Mouse (Mus musculus): ENCODE results near the gene 6430571L13Rik. TPM values are rescaled to one million over a fixed set of nuclear protein-coding genes. Genes with fewer than 3 reads are reported as not detected.
A peak's percentile ranks its signal among the peaks of the same experiment; 100 is the strongest.

The 6430571L13Rik gene
- polyA plus RNA-seq, 1 experiment, result 1.2 TPM

DNA sequence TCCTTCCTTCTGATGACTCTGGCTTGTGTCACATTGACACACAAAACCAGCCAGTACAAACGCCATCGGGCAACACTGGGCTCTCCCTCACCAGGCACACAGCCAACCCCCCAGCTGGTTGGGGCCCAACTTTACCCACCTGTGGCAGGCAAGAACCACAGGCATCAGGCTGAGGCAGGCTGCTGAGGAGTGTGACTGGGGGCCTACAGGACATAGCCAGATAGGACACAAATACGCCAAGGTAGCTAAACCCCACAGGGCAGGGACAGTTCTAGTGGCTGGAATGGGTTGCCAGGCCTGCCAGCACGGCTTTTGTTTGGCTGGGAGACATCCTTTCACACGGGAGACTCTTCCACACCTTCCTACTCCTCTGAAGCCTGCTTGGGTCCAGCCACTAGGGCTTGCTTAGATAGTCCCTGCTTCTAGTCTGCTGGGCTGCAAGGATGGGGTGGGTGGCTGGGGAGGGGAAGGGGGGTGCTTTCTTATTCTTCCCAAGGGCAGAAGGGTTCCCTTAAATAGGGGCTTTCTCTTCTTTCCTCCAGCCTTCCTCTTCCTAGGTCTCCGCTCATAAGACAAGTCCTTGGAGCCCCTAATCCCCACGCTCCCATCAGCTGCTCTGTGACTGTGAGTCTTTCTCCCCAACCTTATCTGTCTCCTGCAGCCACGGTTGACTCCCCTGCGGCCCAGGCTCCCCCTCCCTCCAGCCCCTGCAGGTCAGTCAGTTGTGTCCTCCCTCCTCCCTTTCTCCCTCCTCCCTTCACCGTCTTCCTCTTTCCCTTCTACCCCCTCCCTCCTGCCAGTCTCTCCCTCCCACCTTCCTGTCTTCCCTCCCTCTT lies 29.1 kb downstream of the 6430571L13Rik start:
- no peaks in the 10 kb centered on the region for H3K36me3 ChIP-seq (ENCODE audit: control insufficient read depth, insufficient read depth, low read length)
- whole genome bisulfite sequencing, result 42% methylated on average over 10 of the region's 10 CpGs
- H3K4me1 ChIP-seq (replicated peaks; ENCODE audit: control insufficient read depth, insufficient read depth, low read length), result no peaks in the 10 kb centered on the region
- TF ChIP-seq POLR2A (IDR thresholded peaks at IDR 0.05; ENCODE audit: control insufficient read depth, extremely low read depth, insufficient read depth, low read length, poor library complexity), result no peak
- TF ChIP-seq CTCF (IDR thresholded peaks at IDR 0.05; ENCODE audit: borderline replicate concordance, control insufficient read depth, extremely low read depth, insufficient read depth, low read length, poor library complexity), result no peak
- DNase-seq, result no peak
- H3K4me3 ChIP-seq (ENCODE audit: control insufficient read depth, insufficient read depth, low read length), result no peak overlapping the region
- H3K27me3 ChIP-seq (ENCODE audit: control insufficient read depth, insufficient read depth, low read length), result no peaks in the 10 kb centered on the region
- H3K27ac ChIP-seq (ENCODE audit: control insufficient read depth, insufficient read depth, low read length), result no peak overlapping the region

DNA sequence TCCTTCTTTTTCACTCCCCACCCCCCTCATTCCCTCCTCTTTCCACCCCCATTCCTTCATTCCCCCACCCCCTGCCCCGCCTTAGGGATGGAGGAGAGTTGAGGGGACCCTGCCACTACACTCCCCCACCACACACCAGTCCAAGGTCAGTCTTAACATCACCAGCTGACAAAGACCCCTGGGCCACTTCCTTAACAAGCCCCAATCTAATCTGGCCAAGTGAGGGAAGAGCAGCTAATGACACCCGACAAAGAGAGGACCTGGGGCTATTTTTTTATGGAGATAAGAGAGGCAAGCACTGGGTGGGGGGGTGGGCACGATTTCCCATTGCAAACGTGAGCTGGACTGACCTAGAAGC lies 29.7 kb downstream of the 6430571L13Rik start:
- H3K4me3 ChIP-seq (ENCODE audit: control insufficient read depth, insufficient read depth, low read length), result no peak overlapping the region
- no peaks in the 10 kb centered on the region for H3K27me3 ChIP-seq (ENCODE audit: control insufficient read depth, insufficient read depth, low read length)
- WGBS, result 52% methylated on average over 4 of the region's 4 CpGs
- no peak for DNase-seq
- H3K4me1 ChIP-seq (replicated peaks; ENCODE audit: control insufficient read depth, insufficient read depth, low read length), result no peaks in the 10 kb centered on the region
- no peaks in the 10 kb centered on the region for H3K36me3 ChIP-seq (ENCODE audit: control insufficient read depth, insufficient read depth, low read length)
- TF ChIP-seq CTCF (IDR thresholded peaks at IDR 0.05; ENCODE audit: borderline replicate concordance, control insufficient read depth, extremely low read depth, insufficient read depth, low read length, poor library complexity) (no peak), POLR2A (IDR thresholded peaks at IDR 0.05; ENCODE audit: control insufficient read depth, extremely low read depth, insufficient read depth, low read length, poor library complexity) (no peak)
- H3K27ac ChIP-seq (ENCODE audit: control insufficient read depth, insufficient read depth, low read length), result no peak overlapping the region

DNA sequence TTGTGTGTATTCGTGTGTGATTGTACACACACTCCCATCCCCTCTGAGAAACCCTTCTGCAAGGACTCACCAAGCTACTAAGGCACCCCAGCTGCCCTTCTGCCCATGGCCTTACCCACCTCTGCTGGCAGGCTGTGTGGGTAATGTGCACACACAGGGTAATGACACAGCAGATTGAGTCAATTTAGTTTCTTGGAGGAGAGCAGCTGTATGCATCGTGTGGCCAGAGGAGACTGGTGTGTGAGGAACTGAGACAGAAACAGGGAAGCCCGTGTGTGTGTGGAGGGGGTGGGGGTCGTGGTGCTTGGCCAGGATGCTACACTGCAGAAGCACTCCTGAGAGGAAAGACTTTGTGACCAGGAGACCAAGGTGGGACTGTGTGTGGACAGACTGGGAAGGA lies 32.0 kb downstream of the 6430571L13Rik start:
- Histone ChIP-seq H3K27ac (ENCODE audit: control insufficient read depth, insufficient read depth, low read length) (no peak overlapping the region), H3K4me3 (ENCODE audit: control insufficient read depth, insufficient read depth, low read length) (no peak overlapping the region), H3K4me1 (replicated peaks; ENCODE audit: control insufficient read depth, insufficient read depth, low read length) (no peaks in the 10 kb centered on the region), H3K27me3 (ENCODE audit: control insufficient read depth, insufficient read depth, low read length) (peaks cover under 1% of the 10 kb centered on the region; the same call in 1 of the 2 replicates), H3K36me3 (ENCODE audit: control insufficient read depth, insufficient read depth, low read length) (no peaks in the 10 kb centered on the region)
- DNase-seq, result no peak
- TF ChIP-seq POLR2A (IDR thresholded peaks at IDR 0.05; ENCODE audit: control insufficient read depth, extremely low read depth, insufficient read depth, low read length, poor library complexity) (no peak), CTCF (IDR thresholded peaks at IDR 0.05; ENCODE audit: borderline replicate concordance, control insufficient read depth, extremely low read depth, insufficient read depth, low read length, poor library complexity) (no peak)
- WGBS, result 2% methylated on average over 4 of the region's 4 CpGs

DNA sequence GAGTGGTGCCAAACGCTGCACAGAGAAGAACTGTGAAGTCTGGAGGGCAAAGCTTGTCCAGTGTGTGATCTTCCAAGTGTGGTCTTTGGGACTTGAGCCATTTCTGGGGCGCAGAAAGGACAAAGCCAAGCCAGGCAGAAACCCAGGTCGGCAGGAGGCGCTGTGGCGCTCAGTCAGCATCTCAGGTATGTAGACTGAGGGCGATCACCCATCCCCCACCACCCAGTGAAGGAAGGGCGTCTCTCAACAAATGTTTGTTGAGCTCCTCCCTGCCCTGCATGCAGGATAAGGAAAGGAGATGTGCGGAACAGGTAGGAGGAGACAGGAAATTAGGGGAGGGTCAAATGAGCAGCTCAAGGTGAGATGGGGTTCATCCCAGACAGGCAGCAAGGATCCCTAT lies 34.2 kb downstream of the 6430571L13Rik start:
- H3K4me3 ChIP-seq (ENCODE audit: control insufficient read depth, insufficient read depth, low read length), result no peak overlapping the region
- no peak for TF ChIP-seq POLR2A (IDR thresholded peaks at IDR 0.05; ENCODE audit: control insufficient read depth, extremely low read depth, insufficient read depth, low read length, poor library complexity)
- 0 out of 2 replicates have a peak, but pooled peaks have one; percentile 15 for TF ChIP-seq CTCF (IDR thresholded peaks at IDR 0.05; ENCODE audit: borderline replicate concordance, control insufficient read depth, extremely low read depth, insufficient read depth, low read length, poor library complexity)
- H3K4me1 ChIP-seq (replicated peaks; ENCODE audit: control insufficient read depth, insufficient read depth, low read length), result no peaks in the 10 kb centered on the region
- 31% methylated on average over 8 of the region's 8 CpGs for WGBS
- peak; percentile 18 for DNase-seq
- H3K27ac ChIP-seq (ENCODE audit: control insufficient read depth, insufficient read depth, low read length), result no peak overlapping the region
- peaks cover 14% of the 10 kb centered on the region for H3K27me3 ChIP-seq (ENCODE audit: control insufficient read depth, insufficient read depth, low read length)
- no peaks in the 10 kb centered on the region for H3K36me3 ChIP-seq (ENCODE audit: control insufficient read depth, insufficient read depth, low read length)

DNA sequence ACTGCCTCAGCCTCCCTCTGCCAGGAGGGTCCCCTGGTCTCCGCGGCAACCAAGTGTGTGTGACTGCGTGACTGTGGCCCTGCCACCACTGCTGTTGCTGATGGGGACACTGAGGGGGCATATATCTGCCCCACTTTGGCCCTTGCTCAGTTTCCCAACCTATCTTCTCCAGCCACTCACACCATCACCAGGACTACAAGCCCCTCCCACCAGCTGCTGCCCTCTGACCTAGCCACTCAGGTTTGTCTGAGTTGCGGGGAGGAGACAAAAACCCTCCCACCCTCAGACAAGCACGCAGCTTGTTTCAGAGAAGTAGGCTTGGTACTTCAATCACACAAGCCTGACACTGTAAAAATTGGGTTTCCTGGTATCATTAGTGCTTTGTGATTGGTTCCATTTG lies 35.0 kb downstream of the 6430571L13Rik start:
- no peaks in the 10 kb centered on the region for H3K4me1 ChIP-seq (replicated peaks; ENCODE audit: control insufficient read depth, insufficient read depth, low read length)
- no peak for TF ChIP-seq CTCF (IDR thresholded peaks at IDR 0.05; ENCODE audit: borderline replicate concordance, control insufficient read depth, extremely low read depth, insufficient read depth, low read length, poor library complexity)
- no peak for TF ChIP-seq POLR2A (IDR thresholded peaks at IDR 0.05; ENCODE audit: control insufficient read depth, extremely low read depth, insufficient read depth, low read length, poor library complexity)
- H3K27ac ChIP-seq (ENCODE audit: control insufficient read depth, insufficient read depth, low read length), result no peak overlapping the region
- DNase-seq, result no peak
- H3K36me3 ChIP-seq (ENCODE audit: control insufficient read depth, insufficient read depth, low read length), result no peaks in the 10 kb centered on the region
- no peak overlapping the region for H3K4me3 ChIP-seq (ENCODE audit: control insufficient read depth, insufficient read depth, low read length)
- 40% methylated on average over 5 of the region's 5 CpGs for WGBS
- peaks cover 15% of the 10 kb centered on the region for H3K27me3 ChIP-seq (ENCODE audit: control insufficient read depth, insufficient read depth, low read length)

DNA sequence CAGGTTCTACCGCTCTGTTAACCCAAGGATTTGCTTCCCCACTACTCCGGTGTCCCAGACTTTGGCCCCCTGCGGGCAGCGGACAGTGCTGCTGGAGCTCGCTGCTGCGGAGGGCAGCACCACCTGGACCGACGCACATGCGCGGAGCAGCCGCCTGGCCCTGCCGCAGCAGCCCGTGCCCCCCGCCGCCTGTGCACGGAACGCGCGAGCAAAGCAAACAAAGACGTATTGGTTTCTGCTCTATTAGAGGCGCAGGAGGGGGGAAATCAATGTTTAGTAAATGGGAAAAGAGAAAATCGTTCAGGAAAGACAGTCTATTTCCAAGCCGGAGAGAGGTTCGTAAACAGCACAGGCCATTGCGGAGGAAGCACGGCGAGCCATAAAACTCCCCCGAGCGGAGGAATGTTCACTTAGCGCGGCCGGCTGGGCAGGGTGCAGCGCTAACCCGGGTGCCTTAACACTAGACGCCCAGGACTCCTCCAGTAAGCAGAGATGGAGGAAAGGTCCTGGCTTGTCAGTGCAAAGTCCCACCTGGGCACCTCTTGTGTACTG lies 37.6 kb downstream of the 6430571L13Rik start:
- Histone ChIP-seq H3K4me3 (ENCODE audit: control insufficient read depth, insufficient read depth, low read length) (no peak overlapping the region), H3K4me1 (replicated peaks; ENCODE audit: control insufficient read depth, insufficient read depth, low read length) (no peaks in the 10 kb centered on the region), H3K36me3 (ENCODE audit: control insufficient read depth, insufficient read depth, low read length) (no peaks in the 10 kb centered on the region), H3K27me3 (ENCODE audit: control insufficient read depth, insufficient read depth, low read length) (peaks cover 15% of the 10 kb centered on the region), H3K27ac (ENCODE audit: control insufficient read depth, insufficient read depth, low read length) (no peak overlapping the region)
- TF ChIP-seq POLR2A (IDR thresholded peaks at IDR 0.05; ENCODE audit: control insufficient read depth, extremely low read depth, insufficient read depth, low read length, poor library complexity) (no peak), CTCF (IDR thresholded peaks at IDR 0.05; ENCODE audit: borderline replicate concordance, control insufficient read depth, extremely low read depth, insufficient read depth, low read length, poor library complexity) (no peak)
- 2% methylated on average over 35 of the region's 35 CpGs for WGBS
- DNase-seq, result no peak
